Mouse (Mus musculus): ENCODE results near the gene Ascc2. TPM values are rescaled to one million over a fixed set of nuclear protein-coding genes. Genes with fewer than 3 reads are reported as not detected.
"Not testable (repeated sequence)": the region's sequence is repeated elsewhere in the genome, so short reads cannot be mapped to it uniquely, and the experiment has no call there.

The Ascc2 gene
- total and polyA plus RNA-seq, 2 experiments from 2014 or later: 15.6 to 15.8 TPM

DNA sequence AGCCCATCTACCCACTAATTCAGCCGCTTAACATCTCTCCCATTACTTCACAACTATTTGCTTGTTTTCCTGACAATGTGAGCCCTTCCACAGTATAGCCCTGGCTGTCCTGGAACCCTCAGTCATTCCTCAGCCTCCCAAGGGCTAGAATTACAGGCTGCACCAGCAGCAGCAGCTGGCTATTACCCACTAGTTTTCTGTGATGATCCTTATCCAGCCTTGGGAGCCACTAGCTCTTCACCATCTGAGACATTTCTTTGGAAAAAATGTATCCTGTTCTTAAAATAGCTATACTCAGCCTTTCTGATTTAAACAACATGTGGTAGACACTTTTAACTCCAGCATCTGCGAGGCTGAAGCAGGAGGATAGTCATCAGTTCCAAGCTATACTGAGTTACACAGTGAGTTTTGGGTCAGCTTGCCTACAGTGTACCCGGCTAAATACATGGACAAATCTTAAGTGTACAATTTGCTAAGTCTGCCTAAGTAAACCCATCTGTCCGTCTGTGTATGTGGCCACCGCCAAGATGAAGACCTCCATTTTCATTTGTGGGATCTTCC, 685 bp upstream of the Ascc2 start:
- H3K9ac ChIP-seq (replicated peaks; ENCODE audit: low read length, poor library complexity, severe bottlenecking): peak overlapping the region; percentile 71; the same call in 1 of the 2 replicates
- 63% methylated on average over 5 of the region's 5 CpGs for WGBS
- ATAC-seq (ENCODE audit: low FRiP score): no peak

GRCm38 (mm10) chr11:4638261-4638660, 714 bp downstream of the Ascc2 start:
- ATAC-seq (ENCODE audit: low FRiP score) (no peak), DNase-seq (ENCODE audit: low spot score) (no peak)
- H3K27ac ChIP-seq (ENCODE audit: low read depth, low read length): peak overlapping the region; percentile 62; the same call in 1 of the 2 replicates
- no peaks in the 10 kb centered on the region for H3K9me3 ChIP-seq (ENCODE audit: low read length)
- H3K27me3 ChIP-seq (ENCODE audit: insufficient read depth, low read length): no peaks in the 10 kb centered on the region
- peak overlapping the region; percentile 57 for H3K4me2 ChIP-seq (ENCODE audit: low read depth, low read length, poor library complexity, severe bottlenecking)
- no peak for TF ChIP-seq CTCF (IDR thresholded peaks at IDR 0.05)
- H3K4me3 ChIP-seq (ENCODE audit: low read depth, low read length): peak overlapping the region; percentile 73
- H3K9ac ChIP-seq (replicated peaks; ENCODE audit: low read length, poor library complexity, severe bottlenecking): peak overlapping the region; percentile 71
- peaks cover 7% of the 10 kb centered on the region; the same call in 1 of the 2 replicates for H3K4me1 ChIP-seq (ENCODE audit: insufficient read depth, low read length)
- 29% methylated on average over 7 of the region's 7 CpGs for WGBS
- H3K36me3 ChIP-seq (ENCODE audit: insufficient read depth, low read length): peaks cover 6% of the 10 kb centered on the region; the same call in 1 of the 2 replicates

More for the DNA sequence above, 685 bp upstream of the Ascc2 start:
- H3K4me2 ChIP-seq (ENCODE audit: low read depth, low read length, poor library complexity, severe bottlenecking): peak overlapping the region; percentile 57
- peaks cover 7% of the 10 kb centered on the region; the same call in 1 of the 2 replicates for H3K4me1 ChIP-seq (ENCODE audit: insufficient read depth, low read length)
- TF ChIP-seq CTCF (IDR thresholded peaks at IDR 0.05): no peak
- DNase-seq (ENCODE audit: low spot score): no peak
- H3K36me3 ChIP-seq (ENCODE audit: insufficient read depth, low read length): peaks cover 5% of the 10 kb centered on the region; the same call in 1 of the 2 replicates
- no peaks in the 10 kb centered on the region for H3K27me3 ChIP-seq (ENCODE audit: insufficient read depth, low read length)
- H3K4me3 ChIP-seq (ENCODE audit: low read depth, low read length): peak overlapping the region; percentile 73
- no peaks in the 10 kb centered on the region for H3K9me3 ChIP-seq (ENCODE audit: low read length)
- H3K27ac ChIP-seq (ENCODE audit: low read depth, low read length): no peak overlapping the region

GRCm38 (mm10) chr11:4641185-4641584, 3.6 kb downstream of the Ascc2 start:
- Histone ChIP-seq H3K27ac (ENCODE audit: low read depth, low read length) (no peak overlapping the region), H3K27me3 (ENCODE audit: insufficient read depth, low read length) (no peaks in the 10 kb centered on the region)
- ATAC-seq (ENCODE audit: low FRiP score): no peak

GRCm38 (mm10) chr11:4643722-4644121, 6.2 kb downstream of the Ascc2 start:
- peaks cover 7% of the 10 kb centered on the region; the same call in 1 of the 2 replicates for H3K4me1 ChIP-seq (ENCODE audit: insufficient read depth, low read length)
- H3K4me3 ChIP-seq (ENCODE audit: low read depth, low read length): no peak overlapping the region
- H3K36me3 ChIP-seq (ENCODE audit: insufficient read depth, low read length): peaks cover 20% of the 10 kb centered on the region
- ATAC-seq (ENCODE audit: low FRiP score) (no peak), DNase-seq (ENCODE audit: low spot score) (no peak)
- no peaks in the 10 kb centered on the region for H3K9me3 ChIP-seq (ENCODE audit: low read length)
- no peak overlapping the region for H3K4me2 ChIP-seq (ENCODE audit: low read depth, low read length, poor library complexity, severe bottlenecking)
- 54% methylated on average over 5 of the region's 5 CpGs for WGBS
- H3K27me3 ChIP-seq (ENCODE audit: insufficient read depth, low read length): no peaks in the 10 kb centered on the region
- TF ChIP-seq CTCF (IDR thresholded peaks at IDR 0.05): no peak
- no peak overlapping the region for H3K9ac ChIP-seq (replicated peaks; ENCODE audit: low read length, poor library complexity, severe bottlenecking)
- no peak overlapping the region for H3K27ac ChIP-seq (ENCODE audit: low read depth, low read length)

More at GRCm38 (mm10) chr11:4641185-4641584, 3.6 kb downstream of the Ascc2 start:
- no peak for DNase-seq (ENCODE audit: low spot score)
- no peak for TF ChIP-seq CTCF (IDR thresholded peaks at IDR 0.05)
- Histone ChIP-seq H3K36me3 (ENCODE audit: insufficient read depth, low read length) (peaks cover 6% of the 10 kb centered on the region; the same call in 1 of the 2 replicates), H3K4me3 (ENCODE audit: low read depth, low read length) (no peak overlapping the region), H3K9ac (replicated peaks; ENCODE audit: low read length, poor library complexity, severe bottlenecking) (no peak overlapping the region), H3K4me2 (ENCODE audit: low read depth, low read length, poor library complexity, severe bottlenecking) (no peak overlapping the region), H3K4me1 (ENCODE audit: insufficient read depth, low read length) (peaks cover 7% of the 10 kb centered on the region; the same call in 1 of the 2 replicates), H3K9me3 (ENCODE audit: low read length) (no peaks in the 10 kb centered on the region)

- H3K9me3 ChIP-seq (ENCODE audit: low read length); H3K4me3 ChIP-seq (ENCODE audit: low read depth, low read length); H3K4me1 ChIP-seq (ENCODE audit: insufficient read depth, low read length); H3K27ac ChIP-seq (ENCODE audit: low read depth, low read length); H3K4me2 ChIP-seq (ENCODE audit: low read depth, low read length, poor library complexity, severe bottlenecking); ATAC-seq (ENCODE audit: low FRiP score); DNase-seq (ENCODE audit: low spot score); H3K27me3 ChIP-seq (ENCODE audit: insufficient read depth, low read length); H3K9ac ChIP-seq (replicated peaks; ENCODE audit: low read length, poor library complexity, severe bottlenecking): not testable (repeated sequence)
- peaks cover 33% of the 10 kb centered on the region for H3K36me3 ChIP-seq (ENCODE audit: insufficient read depth, low read length)
- WGBS: 96% methylated on average over 4 of the region's 6 CpGs
Measured at GRCm38 (mm10) chr11:4645180-4645579, 7.6 kb downstream of the Ascc2 start.

- H3K36me3 ChIP-seq (ENCODE audit: insufficient read depth, low read length): peaks cover 39% of the 10 kb centered on the region
- DNase-seq (ENCODE audit: low spot score) (no peak), ATAC-seq (ENCODE audit: low FRiP score) (no peak)
- H3K4me3 ChIP-seq (ENCODE audit: low read depth, low read length): no peak overlapping the region
- H3K9ac ChIP-seq (replicated peaks; ENCODE audit: low read length, poor library complexity, severe bottlenecking): no peak overlapping the region
- 91% methylated on average over 9 of the region's 9 CpGs for WGBS
- no peaks in the 10 kb centered on the region for H3K4me1 ChIP-seq (ENCODE audit: insufficient read depth, low read length)
- no peak overlapping the region for H3K27ac ChIP-seq (ENCODE audit: low read depth, low read length)
- no peaks in the 10 kb centered on the region for H3K9me3 ChIP-seq (ENCODE audit: low read length)
- H3K4me2 ChIP-seq (ENCODE audit: low read depth, low read length, poor library complexity, severe bottlenecking): no peak overlapping the region
- TF ChIP-seq CTCF (IDR thresholded peaks at IDR 0.05): no peak
- H3K27me3 ChIP-seq (ENCODE audit: insufficient read depth, low read length): no peaks in the 10 kb centered on the region
Measured at GRCm38 (mm10) chr11:4646409-4646808, 8.9 kb downstream of the Ascc2 start.

Measured in midbrain, postnatal 0 days (tissue).